Mouse (Mus musculus) C2C12 (cell line): ENCODE data around the gene Thap3.
A peak's percentile ranks its signal among the peaks of the same experiment; 100 is the strongest.

Source experiments
- CTCF ChIP-seq: IDR thresholded peaks from one replicate; pipeline ENCODE4 v1.5.1; 2011; ENCODE audit not compliant: control insufficient read depth, insufficient read depth, insufficient read length
- MAX ChIP-seq: IDR thresholded peaks from one replicate; pipeline ENCODE4 v1.6.1; 2011; ENCODE audit warnings: mild to moderate bottlenecking, control low read depth
- MYOD1 ChIP-seq: IDR thresholded peaks from one replicate; pipeline ENCODE4 v1.6.1; 2011; ENCODE audit warnings: low read depth; ENCODE audit not compliant: control insufficient read depth, insufficient read length
- MYOG ChIP-seq: IDR thresholded peaks from one replicate; pipeline ENCODE4 v1.6.1; 2011; ENCODE audit not compliant: control insufficient read depth, insufficient read length; ENCODE audit errors: extremely low read depth
- USF1 ChIP-seq: IDR thresholded peaks from one replicate; pipeline ENCODE4 v1.6.1; 2011; ENCODE audit warnings: low read depth, mild to moderate bottlenecking, control low read depth, moderate library complexity

DNA sequence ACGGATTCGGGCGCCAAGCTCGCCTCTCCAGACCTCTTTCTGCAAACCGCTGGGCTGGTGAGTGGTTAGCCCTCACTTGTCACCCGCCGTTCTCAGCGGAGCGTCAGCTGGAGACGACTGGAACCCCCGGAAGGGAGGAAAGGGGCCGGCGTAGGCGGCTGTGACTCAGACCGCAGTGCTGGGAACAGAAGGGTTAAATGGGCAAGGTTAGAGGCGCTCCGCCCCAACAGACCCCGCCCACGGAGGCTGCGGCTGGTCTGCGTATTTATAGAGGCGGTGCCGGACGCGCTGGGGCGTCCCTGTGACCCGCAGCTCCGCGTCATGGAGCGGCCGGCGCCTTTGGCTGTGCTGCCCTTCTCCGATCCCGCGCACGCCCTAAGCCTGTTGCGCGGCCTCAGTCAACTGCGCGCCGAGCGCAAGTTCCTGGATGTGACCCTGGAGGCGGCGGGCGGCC, 19.9 kb upstream of the Thap3 start, which contains the start of gene Klhl21:
- TF ChIP-seq USF1 (no peak), CTCF (no peak), MAX (no peak), MYOD1 (peak; percentile 34), MYOG (no peak)
